Mouse (Mus musculus) intestine, embryonic 16.5 days (tissue): ENCODE measurements at regions not wholly inside any gene's neighbourhood (a gene's known extent, or its start where the extent isn't known, plus 50 kb on each side); places are given as distances from the start of the nearest gene placed in this dataset.

Experiments
- ATAC-seq: fragments of 200-750 bp; cut with Nextera tagmentation; 2 replicates; pipeline ENCODE4 v1.8.0; 2017; ENCODE audit warnings: moderate TSS enrichment, moderate library complexity
- H3K27ac ChIP-seq: fragments of 300-500 bp; sonication (generic); 2 replicates; pipeline ENCODE4 v1.5.1; 2014; ENCODE audit warnings: mild to moderate bottlenecking, low read length
- H3K27me3 ChIP-seq: fragments of 300-500 bp; sonication (generic); replicated peaks from 2 replicates; pipeline ENCODE4 v1.6.1; 2014; ENCODE audit warnings: low read length, control low read depth, mixed read lengths; ENCODE audit not compliant: control insufficient read depth, insufficient read depth
- H3K36me3 ChIP-seq: fragments of 300-500 bp; sonication (generic); 2 replicates; pipeline ENCODE4 v1.6.1; 2014; ENCODE audit warnings: low read length, control low read depth; ENCODE audit not compliant: control insufficient read depth, insufficient read depth
- H3K4me1 ChIP-seq: fragments of 300-500 bp; sonication (generic); 2 replicates; pipeline ENCODE4 v1.6.1; 2014; ENCODE audit warnings: low read length, control low read depth, mixed read lengths; ENCODE audit not compliant: control insufficient read depth, insufficient read depth
- H3K4me2 ChIP-seq: fragments of 300-500 bp; sonication (generic); 2 replicates; pipeline ENCODE4 v1.6.1; 2014; ENCODE audit warnings: low read depth, low read length, control low read depth
- H3K4me3 ChIP-seq: fragments of 300-500 bp; sonication (generic); 2 replicates; pipeline ENCODE4 v1.5.1; 2014; ENCODE audit warnings: mild to moderate bottlenecking, low read length
- H3K9ac ChIP-seq: fragments of 300-500 bp; sonication (generic); 2 replicates; pipeline ENCODE4 v1.6.1; 2014; ENCODE audit warnings: low read depth, low read length
- H3K9me3 ChIP-seq: fragments of 300-500 bp; sonication (generic); 2 replicates; pipeline ENCODE4 v1.6.1; 2016; ENCODE audit warnings: low read length, control low read depth; ENCODE audit not compliant: control insufficient read depth
- WGBS: fragments of 180-500 bp; shearing (Covaris S2); extraction: QIAGEN DNeasy Blood & Tissue Kit; methylation state at CpG from one replicate; pipeline ENCODE4 v1.1.7; 2014; 5-methylcytosine and 5-hydroxymethylcytosine counted together

GRCm38 (mm10) chr3:62860731-62861130 lies 255.8 kb upstream of the Gpr149 start:
- no peak overlapping the region for H3K4me3 ChIP-seq
- H3K9ac ChIP-seq = no peak overlapping the region
- H3K4me1 ChIP-seq = no peaks in the 10 kb centered on the region
- H3K4me2 ChIP-seq = no peak overlapping the region
- 14% methylated on average over 3 of the region's 3 CpGs for WGBS
- no peaks in the 10 kb centered on the region for H3K36me3 ChIP-seq
- no peaks in the 10 kb centered on the region for H3K27me3 ChIP-seq
- ATAC-seq = no peak
- no peak overlapping the region for H3K27ac ChIP-seq
- H3K9me3 ChIP-seq = no peaks in the 10 kb centered on the region

GRCm38 (mm10) chr3:62835695-62836476 lies 230.9 kb upstream of the Gpr149 start:
- 41% methylated on average over 10 of the region's 10 CpGs for WGBS
- H3K4me1 ChIP-seq = no peaks in the 10 kb centered on the region
- no peaks in the 10 kb centered on the region for H3K9me3 ChIP-seq
- no peaks in the 10 kb centered on the region for H3K27me3 ChIP-seq
- H3K4me3 ChIP-seq = no peak overlapping the region
- no peak for ATAC-seq
- H3K9ac ChIP-seq = no peak overlapping the region
- H3K36me3 ChIP-seq = no peaks in the 10 kb centered on the region
- H3K4me2 ChIP-seq = no peak overlapping the region
- no peak overlapping the region for H3K27ac ChIP-seq

DNA sequence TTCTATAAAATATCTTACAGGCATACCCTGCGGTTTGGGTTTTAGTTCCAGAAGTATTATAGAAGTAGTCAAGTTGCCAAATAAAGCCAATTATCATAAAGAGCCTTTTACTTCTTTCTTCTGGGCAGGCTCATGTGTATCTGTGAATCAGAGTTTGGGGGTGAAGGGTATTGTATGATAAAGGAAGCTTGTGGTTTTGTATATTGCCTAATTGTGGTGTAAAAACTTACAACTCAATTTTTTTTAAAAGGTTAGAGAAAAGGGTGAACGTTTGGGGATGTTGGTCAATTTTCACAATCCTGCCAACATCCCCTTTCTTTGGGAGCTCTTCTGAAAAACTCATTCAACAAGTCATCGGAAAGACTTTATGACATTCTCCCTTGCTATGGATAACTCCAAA lies 219.0 kb upstream of the Gpr149 start:
- no peak overlapping the region for H3K9ac ChIP-seq
- H3K36me3 ChIP-seq = no peaks in the 10 kb centered on the region
- no peaks in the 10 kb centered on the region for H3K27me3 ChIP-seq
- no peaks in the 10 kb centered on the region for H3K9me3 ChIP-seq
- WGBS = 85% methylated on average over 3 of the region's 3 CpGs
- no peak overlapping the region for H3K4me3 ChIP-seq
- no peak overlapping the region for H3K27ac ChIP-seq
- no peak for ATAC-seq
- no peak overlapping the region for H3K4me2 ChIP-seq
- H3K4me1 ChIP-seq = no peaks in the 10 kb centered on the region

DNA sequence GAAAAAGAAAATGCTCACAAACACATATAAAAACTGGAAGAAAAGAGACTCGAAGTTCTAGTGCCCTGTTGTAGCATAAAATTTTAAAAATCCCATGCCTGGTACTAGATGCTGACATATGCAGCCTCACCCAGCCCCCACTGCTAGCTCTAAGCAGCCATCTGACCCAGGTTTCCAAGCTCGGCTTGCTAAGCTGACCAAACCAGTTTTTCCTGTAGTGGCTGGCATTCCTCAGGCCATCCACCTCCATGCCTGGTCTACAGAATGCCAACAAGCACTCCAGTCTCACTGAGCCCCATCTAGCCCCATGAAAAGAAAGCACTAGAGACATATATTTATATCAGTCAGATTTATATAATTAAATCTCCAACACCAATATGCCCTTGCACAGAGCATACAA lies 196.1 kb upstream of the Gpr149 start:
- peak; percentile 93 for ATAC-seq
- WGBS = 27% methylated on average over 2 of the region's 2 CpGs
- Histone ChIP-seq H3K4me3 (no peak overlapping the region), H3K9ac (no peak overlapping the region), H3K27me3 (no peaks in the 10 kb centered on the region), H3K4me2 (no peak overlapping the region), H3K9me3 (no peaks in the 10 kb centered on the region), H3K36me3 (no peaks in the 10 kb centered on the region), H3K4me1 (no peaks in the 10 kb centered on the region), H3K27ac (no peak overlapping the region)

DNA sequence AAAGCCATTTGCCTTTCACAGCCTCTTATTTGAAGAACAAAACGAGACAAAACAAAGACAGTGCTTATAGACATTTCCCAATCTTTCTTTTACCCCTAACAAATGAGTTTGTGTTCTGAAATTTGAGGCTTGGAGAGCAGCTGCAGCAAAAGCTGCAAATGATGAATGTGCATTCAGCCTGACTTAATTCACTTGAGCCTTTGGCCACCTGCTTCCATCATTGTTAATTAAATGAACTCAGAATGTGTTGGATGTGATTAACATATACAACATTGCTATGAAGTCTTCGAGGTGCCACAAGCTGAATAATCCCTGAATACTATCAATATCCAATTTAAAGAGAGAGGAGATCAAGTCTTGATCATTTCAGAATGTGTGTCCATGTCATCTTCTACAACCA lies 181.3 kb upstream of the Gpr149 start:
- 45% methylated on average over 2 of the region's 2 CpGs for WGBS
- no peak overlapping the region for H3K9ac ChIP-seq
- no peaks in the 10 kb centered on the region for H3K36me3 ChIP-seq
- H3K27ac ChIP-seq = no peak overlapping the region
- no peaks in the 10 kb centered on the region for H3K9me3 ChIP-seq
- H3K27me3 ChIP-seq = no peaks in the 10 kb centered on the region
- H3K4me2 ChIP-seq = no peak overlapping the region
- no peaks in the 10 kb centered on the region for H3K4me1 ChIP-seq
- no peak overlapping the region for H3K4me3 ChIP-seq
- no peak for ATAC-seq
